Mouse (Mus musculus) midbrain, embryonic 13.5 days (tissue): ENCODE results near the gene Pmfbp1. TPM values are rescaled to one million over a fixed set of nuclear protein-coding genes. Genes with fewer than 3 reads are reported as not detected.

Source experiments
- ATAC-seq: fragments of 200-750 bp; cut with Nextera tagmentation; 2 replicates; pipeline ENCODE4 v1.8.0; 2017; ENCODE audit warnings: mild to moderate bottlenecking, moderate TSS enrichment, moderate library complexity
- H3K27ac ChIP-seq: fragments of 300-500 bp; sonication (generic); 2 replicates; pipeline ENCODE4 v1.5.1; 2015; ENCODE audit warnings: inconsistent platforms, mild to moderate bottlenecking, moderate library complexity
- H3K27me3 ChIP-seq: fragments of 300-500 bp; sonication (generic); 2 replicates; pipeline ENCODE4 v1.6.1; 2015; ENCODE audit warnings: mild to moderate bottlenecking, inconsistent platforms
- H3K36me3 ChIP-seq: fragments of 300-500 bp; sonication (generic); 2 replicates; pipeline ENCODE4 v1.6.1; 2015; ENCODE audit warnings: mild to moderate bottlenecking, inconsistent platforms
- H3K4me1 ChIP-seq: fragments of 300-500 bp; sonication (generic); replicated peaks from 2 replicates; pipeline ENCODE4 v1.6.1; 2015; ENCODE audit warnings: inconsistent platforms
- H3K4me2 ChIP-seq: fragments of 300-500 bp; sonication (generic); replicated peaks from 2 replicates; pipeline ENCODE4 v1.6.1; 2015; ENCODE audit warnings: moderate library complexity, mild to moderate bottlenecking, inconsistent platforms
- H3K4me3 ChIP-seq: fragments of 300-500 bp; sonication (generic); replicated peaks from 2 replicates; pipeline ENCODE4 v1.5.1; 2015; ENCODE audit warnings: mild to moderate bottlenecking, inconsistent platforms
- H3K9ac ChIP-seq: fragments of 300-500 bp; sonication (generic); replicated peaks from 2 replicates; pipeline ENCODE4 v1.6.1; 2015; ENCODE audit warnings: mild to moderate bottlenecking, inconsistent platforms
- H3K9me3 ChIP-seq: fragments of 300-500 bp; sonication (generic); 2 replicates; pipeline ENCODE4 v1.6.1; 2016; ENCODE audit warnings: mild to moderate bottlenecking, inconsistent platforms
- WGBS: fragments of 180-500 bp; shearing (Covaris S2); methylation state at CpG from one replicate; pipeline ENCODE4 v1.1.7; 2015; 5-methylcytosine and 5-hydroxymethylcytosine counted together
- polyA plus RNA-seq: library from polyadenylated mRNA; unstranded; fragments of >200 nt; fragmentation: Nextera tagmentation; extraction: Ambion mirVana; gene quantifications from 2 replicates; pipeline ENCODE4 v1.2.1, GENCODE M21; 2015

The Pmfbp1 gene
- polyA plus RNA-seq, 1 experiment from 2014 or later: 2.5 TPM

GRCm38 (mm10) chr8:109471876-109472275 is 22.0 kb upstream of the Pmfbp1 start:
- no peak for ATAC-seq
- Histone ChIP-seq H3K4me1 (peaks cover 48% of the 10 kb centered on the region), H3K9ac (no peak overlapping the region), H3K4me3 (no peak overlapping the region), H3K27me3 (no peaks in the 10 kb centered on the region), H3K36me3 (no peaks in the 10 kb centered on the region), H3K4me2 (no peak overlapping the region), H3K9me3 (no peaks in the 10 kb centered on the region), H3K27ac (no peak overlapping the region)
- 84% methylated on average over 6 of the region's 6 CpGs for WGBS

GRCm38 (mm10) chr8:109472400-109472799 is 21.4 kb upstream of the Pmfbp1 start:
- 92% methylated on average over 8 of the region's 8 CpGs for WGBS
- Histone ChIP-seq H3K27ac (peak overlapping the region; percentile 70; the same call in 1 of the 2 replicates), H3K9me3 (no peaks in the 10 kb centered on the region), H3K9ac (no peak overlapping the region), H3K27me3 (no peaks in the 10 kb centered on the region), H3K4me3 (no peak overlapping the region), H3K4me1 (peaks cover 43% of the 10 kb centered on the region), H3K4me2 (no peak overlapping the region), H3K36me3 (no peaks in the 10 kb centered on the region)
- no peak for ATAC-seq

GRCm38 (mm10) chr8:109474442-109475121 is 19.2 kb upstream of the Pmfbp1 start:
- H3K36me3 ChIP-seq: no peaks in the 10 kb centered on the region
- H3K4me3 ChIP-seq: no peak overlapping the region
- no peak for ATAC-seq
- 52% methylated on average over 14 of the region's 14 CpGs for WGBS
- H3K4me2 ChIP-seq: no peak overlapping the region
- peaks cover 22% of the 10 kb centered on the region for H3K4me1 ChIP-seq
- H3K9me3 ChIP-seq: no peaks in the 10 kb centered on the region
- no peaks in the 10 kb centered on the region for H3K27me3 ChIP-seq
- H3K9ac ChIP-seq: no peak overlapping the region
- no peak overlapping the region; the same call in 1 of the 2 replicates for H3K27ac ChIP-seq

DNA sequence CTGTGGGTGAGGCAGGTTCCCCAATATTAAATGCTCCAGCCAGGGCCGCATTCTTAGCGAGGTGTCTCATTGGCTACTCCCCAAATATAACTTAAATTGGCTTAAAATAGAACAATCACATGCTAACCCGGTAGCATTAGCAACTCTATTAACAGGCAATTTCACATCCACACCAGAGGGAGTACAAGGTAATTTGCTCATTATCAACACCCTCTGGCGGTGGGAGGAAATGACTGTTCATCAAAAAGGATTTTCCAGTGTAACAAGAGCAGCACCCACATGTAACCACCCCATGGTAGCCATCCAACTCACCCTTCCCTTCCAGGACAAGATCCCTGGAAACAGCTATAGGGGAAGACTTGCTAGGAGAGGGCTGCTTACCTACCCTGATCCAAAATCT is 18.4 kb upstream of the Pmfbp1 start:
- Histone ChIP-seq H3K27me3 (no peaks in the 10 kb centered on the region), H3K36me3 (no peaks in the 10 kb centered on the region), H3K27ac (no peak overlapping the region), H3K9ac (no peak overlapping the region), H3K9me3 (no peaks in the 10 kb centered on the region), H3K4me2 (no peak overlapping the region), H3K4me3 (no peak overlapping the region), H3K4me1 (peaks cover 17% of the 10 kb centered on the region; the same call in 1 of the 2 replicates)
- WGBS: 65% methylated on average over 4 of the region's 4 CpGs
- no peak for ATAC-seq

- Histone ChIP-seq H3K36me3 (no peaks in the 10 kb centered on the region), H3K4me3 (no peak overlapping the region), H3K9ac (no peak overlapping the region), H3K27me3 (no peaks in the 10 kb centered on the region), H3K27ac (no peak overlapping the region), H3K4me2 (no peak overlapping the region), H3K9me3 (no peaks in the 10 kb centered on the region), H3K4me1 (peaks cover 5% of the 10 kb centered on the region; the same call in 1 of the 2 replicates)
- ATAC-seq: no peak
- 85% methylated on average over 6 of the region's 6 CpGs for WGBS
Measured at GRCm38 (mm10) chr8:109478586-109478985, 15.2 kb upstream of the Pmfbp1 start.

- Histone ChIP-seq H3K27me3 (no peaks in the 10 kb centered on the region), H3K4me3 (no peak overlapping the region), H3K4me2 (no peak overlapping the region), H3K9me3 (no peaks in the 10 kb centered on the region), H3K36me3 (no peaks in the 10 kb centered on the region), H3K27ac (no peak overlapping the region), H3K4me1 (peaks cover 2% of the 10 kb centered on the region; the same call in 1 of the 2 replicates), H3K9ac (no peak overlapping the region)
- 82% methylated on average over 11 of the region's 11 CpGs for WGBS
- no peak for ATAC-seq
Measured at GRCm38 (mm10) chr8:109484741-109485140, 9.1 kb upstream of the Pmfbp1 start.

- Histone ChIP-seq H3K4me2 (no peak overlapping the region), H3K36me3 (no peaks in the 10 kb centered on the region), H3K4me3 (no peak overlapping the region), H3K27ac (no peak overlapping the region), H3K27me3 (no peaks in the 10 kb centered on the region), H3K4me1 (peaks cover 2% of the 10 kb centered on the region; the same call in 1 of the 2 replicates), H3K9ac (no peak overlapping the region), H3K9me3 (no peaks in the 10 kb centered on the region)
- WGBS: 53% methylated on average over 6 of the region's 6 CpGs
- no peak for ATAC-seq
Measured at GRCm38 (mm10) chr8:109485530-109485929, 8.3 kb upstream of the Pmfbp1 start.

DNA sequence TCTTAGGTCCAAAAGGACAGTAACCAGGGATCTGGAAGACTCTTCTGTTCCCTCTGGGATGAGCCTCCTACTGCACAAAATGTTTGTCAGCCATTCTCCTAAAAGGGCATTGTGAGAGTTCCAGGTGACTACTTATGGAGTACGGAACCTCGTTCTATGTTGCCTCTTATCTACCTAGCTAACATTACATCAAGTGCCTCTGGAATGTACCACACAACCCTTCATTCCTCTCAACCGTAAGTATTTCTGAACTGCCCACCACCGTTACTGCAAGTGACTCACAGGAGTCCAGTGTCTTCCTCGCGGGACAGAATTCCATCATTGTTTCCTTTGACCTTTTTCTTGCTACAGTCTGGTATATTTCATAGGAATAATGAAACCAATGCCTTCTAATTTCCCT is 1.0 kb upstream of the Pmfbp1 start:
- Histone ChIP-seq H3K27ac (no peak overlapping the region), H3K36me3 (no peaks in the 10 kb centered on the region), H3K9ac (no peak overlapping the region), H3K4me2 (no peak overlapping the region), H3K27me3 (no peaks in the 10 kb centered on the region), H3K4me1 (no peaks in the 10 kb centered on the region), H3K4me3 (no peak overlapping the region), H3K9me3 (no peaks in the 10 kb centered on the region)
- 96% methylated on average over 6 of the region's 6 CpGs for WGBS
- ATAC-seq: no peak

GRCm38 (mm10) chr8:109494601-109495000 is 774 bp downstream of the Pmfbp1 start:
- no peak overlapping the region for H3K9ac ChIP-seq

DNA sequence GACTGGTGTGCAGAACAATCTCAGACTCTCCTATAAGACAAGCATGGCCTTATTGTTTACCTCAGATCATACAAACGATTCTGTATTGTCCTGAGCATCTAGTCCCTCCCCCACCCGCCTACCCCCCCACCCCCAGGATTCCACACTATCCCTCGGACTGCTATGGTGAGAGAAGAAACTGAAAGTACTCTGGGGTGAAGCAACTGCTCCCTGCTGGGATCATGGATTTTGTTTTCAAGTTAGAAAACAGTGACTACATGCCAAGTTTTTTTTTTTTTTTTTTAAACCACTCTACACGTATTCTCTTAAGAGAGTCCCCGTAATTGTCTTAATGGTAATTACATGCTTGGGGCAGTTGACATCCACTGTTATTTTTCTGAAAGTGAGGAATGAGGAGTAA is 3.6 kb downstream of the Pmfbp1 start:
- 65% methylated on average over 5 of the region's 5 CpGs for WGBS
- H3K4me1 ChIP-seq: no peaks in the 10 kb centered on the region

More at GRCm38 (mm10) chr8:109494601-109495000, 774 bp downstream of the Pmfbp1 start:
- no peaks in the 10 kb centered on the region for H3K36me3 ChIP-seq
- no peak overlapping the region for H3K4me3 ChIP-seq
- WGBS: 57% methylated on average over 2 of the region's 2 CpGs
- no peak for ATAC-seq
- no peaks in the 10 kb centered on the region for H3K4me1 ChIP-seq
- H3K27ac ChIP-seq: no peak overlapping the region
- H3K9me3 ChIP-seq: no peaks in the 10 kb centered on the region
- H3K27me3 ChIP-seq: no peaks in the 10 kb centered on the region
- H3K4me2 ChIP-seq: no peak overlapping the region

DNA sequence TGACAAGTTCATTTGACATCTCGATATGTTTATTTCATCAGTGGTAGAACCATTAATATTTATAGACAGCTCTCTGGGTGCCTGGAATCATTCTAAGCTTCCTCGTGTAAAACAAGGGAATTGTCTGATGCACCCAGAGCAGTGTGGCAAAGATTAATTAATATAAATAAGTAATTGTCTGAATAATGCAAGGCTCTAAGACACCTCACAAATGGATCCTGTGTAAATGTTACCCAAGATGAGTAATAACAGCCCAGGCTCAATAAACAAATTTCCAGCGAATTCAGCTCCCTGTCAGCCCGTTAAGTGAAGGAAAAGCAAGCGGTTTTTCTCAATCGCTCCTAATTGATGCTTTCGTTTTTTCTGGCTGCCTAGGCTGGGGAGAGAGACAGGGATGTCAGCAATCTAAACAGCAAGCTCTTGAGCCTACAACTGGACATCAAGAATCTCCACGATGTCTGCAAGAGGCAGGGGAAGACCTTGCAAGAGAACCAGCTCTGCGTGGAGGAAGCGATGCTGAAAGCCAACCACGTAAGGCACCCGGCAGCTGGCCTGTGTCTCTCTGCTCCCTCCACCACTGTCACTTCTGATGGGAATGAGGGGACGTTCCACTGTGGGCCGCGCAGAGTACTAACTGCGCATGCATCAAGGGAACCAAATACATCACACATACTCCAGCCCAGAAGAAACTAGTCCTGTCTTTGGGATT is 5.3 kb downstream of the Pmfbp1 start:
- ATAC-seq: no peak

More for the DNA sequence above, 3.6 kb downstream of the Pmfbp1 start:
- Histone ChIP-seq H3K4me2 (no peak overlapping the region), H3K36me3 (no peaks in the 10 kb centered on the region), H3K9me3 (no peaks in the 10 kb centered on the region), H3K27me3 (no peaks in the 10 kb centered on the region), H3K4me3 (no peak overlapping the region), H3K9ac (no peak overlapping the region), H3K27ac (no peak overlapping the region)
- no peak for ATAC-seq

GRCm38 (mm10) chr8:109503566-109503965 is 9.7 kb downstream of the Pmfbp1 start:
- H3K9ac ChIP-seq: no peak overlapping the region
- ATAC-seq: no peak
- no peak overlapping the region for H3K4me2 ChIP-seq
- H3K27ac ChIP-seq: no peak overlapping the region
- no peaks in the 10 kb centered on the region for H3K4me1 ChIP-seq
- WGBS: 53% methylated on average over 1 of the region's 1 CpGs
- no peaks in the 10 kb centered on the region for H3K36me3 ChIP-seq
- no peaks in the 10 kb centered on the region for H3K27me3 ChIP-seq
- H3K4me3 ChIP-seq: no peak overlapping the region
- H3K9me3 ChIP-seq: no peaks in the 10 kb centered on the region

More for the DNA sequence above, 5.3 kb downstream of the Pmfbp1 start:
- H3K4me2 ChIP-seq: no peak overlapping the region
- no peak overlapping the region for H3K27ac ChIP-seq
- H3K4me1 ChIP-seq: no peaks in the 10 kb centered on the region
- H3K9me3 ChIP-seq: no peaks in the 10 kb centered on the region
- WGBS: 82% methylated on average over 16 of the region's 16 CpGs
- no peaks in the 10 kb centered on the region for H3K36me3 ChIP-seq
- H3K4me3 ChIP-seq: no peak overlapping the region
- H3K9ac ChIP-seq: no peak overlapping the region
- H3K27me3 ChIP-seq: no peaks in the 10 kb centered on the region
